Mouse (Mus musculus) brain, embryonic 14.5 days (tissue): Measurements from ENCODE around the gene Lypd6. TPM values are rescaled to one million over a fixed set of nuclear protein-coding genes. Genes with fewer than 3 reads are reported as not detected.
A peak's percentile ranks its signal among the peaks of the same experiment; 100 is the strongest.

Experiments used
- DNase-seq: peaks from one replicate; pipeline ENCODE4 v3.0.0-alpha.2; 2011; ENCODE audit warnings: low read depth
- CTCF ChIP-seq: fragments of 200-500 bp; IDR thresholded peaks from 2 replicates; pipeline ENCODE4 v1.5.1; 2012; ENCODE audit warnings: inconsistent platforms, mild to moderate bottlenecking, moderate library complexity, borderline replicate concordance; ENCODE audit not compliant: insufficient read depth, insufficient read length; ENCODE audit errors: extremely low read depth
- POLR2A ChIP-seq: fragments of 200-500 bp; IDR thresholded peaks from 2 replicates; pipeline ENCODE4 v1.6.1; 2012; ENCODE audit warnings: mild to moderate bottlenecking, inconsistent platforms, borderline replicate concordance; ENCODE audit not compliant: poor library complexity, insufficient read depth, insufficient read length, severe bottlenecking; ENCODE audit errors: extremely low read depth
- polyA plus RNA-seq: library from polyadenylated mRNA; depleted of rRNA; stranded (reverse); fragments of >200 nt; gene quantifications from 2 replicates; pipeline ENCODE4 v1.2.3, GENCODE M21; 2012

The Lypd6 gene
- polyA plus RNA-seq, 1 experiment, result 7.6 TPM

DNA sequence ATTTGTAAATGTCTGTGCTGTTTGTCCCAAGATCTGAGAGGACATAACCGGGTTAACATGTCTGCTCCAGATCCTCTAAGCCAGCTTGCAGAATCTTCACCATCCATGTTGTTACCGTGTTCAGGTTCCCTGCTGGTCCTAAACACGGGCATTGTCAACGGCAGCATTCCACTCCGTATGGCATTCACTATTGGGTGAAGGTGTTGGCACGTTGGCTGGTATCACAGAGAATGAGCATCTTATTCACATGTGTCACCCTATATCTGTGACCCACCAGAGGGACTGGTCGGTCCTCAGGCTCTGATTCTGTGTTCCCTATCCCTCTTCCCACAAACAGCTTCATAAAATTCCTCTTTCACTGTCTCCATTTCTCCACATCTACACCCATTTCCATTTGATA lies 52.9 kb downstream of the Lypd6 start:
- TF ChIP-seq CTCF, result no peak
- no peak for TF ChIP-seq POLR2A
- no peak for DNase-seq

DNA sequence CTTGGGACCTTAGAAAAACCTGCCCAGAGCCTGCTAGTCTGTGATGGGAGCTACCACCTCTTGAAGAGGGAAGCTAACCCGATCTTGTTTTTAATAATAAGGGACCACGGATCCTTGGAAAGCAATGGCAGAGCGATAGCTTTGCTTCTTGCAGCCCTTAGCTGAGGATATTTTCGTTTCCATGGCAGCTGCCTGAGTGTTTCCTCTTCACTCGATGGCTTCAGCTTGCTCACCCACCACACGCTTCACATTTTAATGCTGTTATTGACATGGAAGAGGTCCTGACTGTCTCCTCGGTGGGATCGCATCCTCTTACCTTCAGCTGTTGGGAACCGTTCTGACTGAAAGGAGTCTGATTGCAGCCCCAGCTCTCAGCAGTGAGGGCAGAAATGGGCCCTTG lies 54.6 kb downstream of the Lypd6 start:
- TF ChIP-seq CTCF (no peak), POLR2A (no peak)
- peak; percentile 59 for DNase-seq

DNA sequence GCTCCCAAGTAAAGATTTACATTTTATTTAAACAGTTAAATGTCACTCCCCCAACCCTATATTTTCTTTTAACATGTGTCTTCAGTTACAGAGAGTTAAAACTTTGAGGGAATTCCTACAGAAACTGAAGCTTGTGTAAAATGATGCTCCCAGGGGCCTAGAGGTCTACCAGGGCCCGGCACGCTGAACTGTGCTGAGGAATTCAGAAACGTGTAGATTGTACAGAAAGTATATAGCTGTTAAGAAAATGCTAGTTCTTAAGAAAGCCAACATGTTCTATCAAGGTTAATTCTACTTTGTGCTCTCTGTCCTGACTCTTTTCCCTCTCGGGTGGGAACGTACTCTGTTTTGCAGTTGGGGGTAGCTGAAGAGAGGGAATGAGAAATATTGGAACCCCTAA lies 57.1 kb downstream of the Lypd6 start:
- no peak for TF ChIP-seq POLR2A
- TF ChIP-seq CTCF, result no peak
- DNase-seq, result no peak

DNA sequence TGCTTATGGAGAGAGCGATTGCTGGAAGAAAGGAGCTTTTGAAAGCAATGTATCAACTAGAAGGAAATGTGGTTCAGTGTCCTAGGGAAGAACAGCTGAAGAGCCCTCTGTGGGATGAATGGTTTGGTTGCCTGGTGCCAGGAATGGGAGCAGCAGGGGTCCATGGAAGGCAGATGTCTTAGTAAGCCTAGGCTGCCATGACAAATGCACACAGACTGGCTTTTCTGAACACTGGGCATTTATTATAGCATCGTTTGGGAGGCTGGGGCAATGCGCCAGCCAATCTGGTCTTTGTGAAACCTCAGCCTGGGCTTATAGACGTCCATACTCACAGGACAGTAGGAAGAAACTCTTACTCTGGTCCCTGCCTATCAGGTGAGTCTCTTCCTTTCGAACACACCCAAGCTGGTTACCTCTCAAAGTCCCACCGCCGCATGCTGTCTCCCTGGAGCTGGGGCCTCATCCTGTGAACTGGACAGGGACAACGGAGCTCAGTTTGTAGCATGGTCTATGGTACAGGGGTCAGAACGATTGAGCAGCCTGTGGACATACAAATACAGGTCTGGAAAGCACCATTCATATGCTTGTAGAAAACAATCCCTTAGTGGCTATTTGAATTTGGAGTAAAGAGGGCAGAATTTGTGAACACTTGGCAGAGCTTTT lies 61.4 kb downstream of the Lypd6 start:
- DNase-seq, result peak; percentile 84

DNA sequence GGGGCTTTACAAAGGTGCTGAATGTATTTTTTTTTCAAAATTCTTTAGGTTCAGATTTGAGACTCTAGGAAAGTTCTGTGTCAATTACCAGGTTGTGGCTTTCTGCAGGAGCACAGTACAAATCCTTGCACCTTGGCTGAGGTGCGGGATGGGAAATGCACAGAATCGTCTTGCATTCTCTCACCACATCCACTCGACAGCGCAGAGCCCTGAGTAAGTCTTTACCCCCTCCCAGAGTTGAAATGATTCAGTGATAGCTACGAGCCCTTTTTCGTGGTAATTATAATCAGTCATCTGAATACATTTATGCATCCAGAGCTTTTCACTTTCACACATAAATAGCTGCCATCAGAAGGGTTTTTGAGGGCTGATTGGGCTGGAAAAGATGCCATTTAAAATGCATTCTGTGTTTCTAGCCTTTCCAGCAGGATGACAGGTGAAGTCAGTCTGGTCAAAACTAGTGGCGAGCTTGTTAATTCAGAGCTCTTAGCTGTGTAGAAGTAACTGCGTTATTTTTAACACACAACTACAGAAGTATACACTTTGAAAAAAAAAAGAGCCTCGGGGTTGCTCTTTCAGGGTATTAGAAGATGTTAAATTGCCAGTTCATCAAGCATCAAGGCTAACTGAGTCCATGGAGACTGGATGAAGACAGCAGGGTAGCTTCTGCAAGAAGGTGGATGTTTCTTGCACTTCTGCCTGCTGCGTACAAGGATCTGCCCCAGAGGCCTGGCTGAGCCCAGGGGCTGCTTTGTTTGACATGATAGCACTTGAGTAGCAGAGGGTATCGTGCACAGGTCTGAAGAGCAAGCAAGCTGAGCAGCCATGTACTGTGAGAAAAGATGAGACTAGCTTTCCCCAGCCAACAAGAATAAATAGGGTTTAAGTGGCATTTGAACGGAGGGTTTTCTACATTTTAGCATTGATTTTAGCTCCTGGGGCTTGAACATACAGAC lies 62.4 kb downstream of the Lypd6 start:
- DNase-seq, result peak; percentile 85
- no peak for TF ChIP-seq POLR2A
- TF ChIP-seq CTCF, result no peak

More for the DNA sequence above, 61.4 kb downstream of the Lypd6 start:
- TF ChIP-seq POLR2A (no peak), CTCF (no peak)

DNA sequence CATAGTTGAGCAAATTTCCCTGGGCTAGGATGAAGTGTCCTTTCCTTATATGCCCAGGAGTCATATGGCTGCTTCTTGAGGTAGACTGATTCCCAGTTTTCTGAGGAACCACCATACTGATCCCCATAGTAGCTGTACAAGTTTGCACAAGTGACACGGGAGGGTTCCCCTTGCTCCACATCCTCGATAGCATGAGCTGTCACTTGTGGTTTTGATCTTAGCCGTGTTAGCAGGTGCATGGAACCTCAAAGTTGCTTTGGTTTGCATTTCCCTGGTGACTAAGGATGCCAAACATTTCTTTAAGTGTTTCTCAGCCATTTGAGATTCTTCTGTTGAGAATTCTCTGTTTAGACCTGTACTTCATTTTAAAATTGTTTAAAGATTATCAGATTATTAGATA lies 64.4 kb downstream of the Lypd6 start:
- no peak for DNase-seq
- TF ChIP-seq CTCF, result no peak
- no peak for TF ChIP-seq POLR2A

DNA sequence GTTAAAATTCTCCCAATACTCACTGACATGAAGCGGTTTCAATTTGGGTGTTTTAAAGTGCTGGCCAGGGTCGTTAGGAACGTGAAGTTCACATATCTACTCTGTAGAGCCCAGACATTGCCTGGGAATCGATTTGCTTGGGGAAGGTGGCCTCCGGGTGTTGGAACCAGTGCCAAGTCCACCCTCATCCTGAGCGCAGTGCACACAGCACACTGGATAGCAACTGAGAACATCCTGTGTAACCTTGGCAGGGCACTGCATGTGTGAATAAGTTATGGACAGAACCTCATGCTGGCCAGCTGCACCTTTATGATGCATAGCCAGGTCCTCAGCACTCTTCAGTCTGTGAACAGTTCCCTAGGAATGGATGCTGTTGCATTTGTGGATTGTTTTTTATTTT lies 77.4 kb downstream of the Lypd6 start:
- no peak for TF ChIP-seq CTCF
- no peak for TF ChIP-seq POLR2A
- no peak for DNase-seq

DNA sequence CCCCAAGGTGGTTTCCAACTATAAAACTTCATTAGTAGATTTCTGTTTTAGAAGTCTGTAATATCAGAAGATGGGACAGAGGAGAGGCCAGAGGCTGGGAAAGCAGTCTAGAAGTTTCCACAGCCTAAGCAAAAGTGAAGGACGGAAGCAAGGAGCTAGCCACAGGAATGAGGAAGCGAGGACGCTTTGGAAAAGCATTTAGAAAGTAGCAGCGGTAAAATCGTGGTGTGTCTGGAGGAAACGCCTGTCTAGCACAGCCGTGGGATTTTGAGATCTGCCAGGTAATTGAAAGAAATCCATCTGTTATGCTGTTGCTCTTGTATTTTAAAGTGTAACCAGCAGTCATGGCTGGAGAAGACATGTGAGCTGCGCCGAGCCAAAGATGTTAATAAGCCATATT lies 81.1 kb downstream of the Lypd6 start:
- no peak for TF ChIP-seq POLR2A
- no peak for DNase-seq

DNA sequence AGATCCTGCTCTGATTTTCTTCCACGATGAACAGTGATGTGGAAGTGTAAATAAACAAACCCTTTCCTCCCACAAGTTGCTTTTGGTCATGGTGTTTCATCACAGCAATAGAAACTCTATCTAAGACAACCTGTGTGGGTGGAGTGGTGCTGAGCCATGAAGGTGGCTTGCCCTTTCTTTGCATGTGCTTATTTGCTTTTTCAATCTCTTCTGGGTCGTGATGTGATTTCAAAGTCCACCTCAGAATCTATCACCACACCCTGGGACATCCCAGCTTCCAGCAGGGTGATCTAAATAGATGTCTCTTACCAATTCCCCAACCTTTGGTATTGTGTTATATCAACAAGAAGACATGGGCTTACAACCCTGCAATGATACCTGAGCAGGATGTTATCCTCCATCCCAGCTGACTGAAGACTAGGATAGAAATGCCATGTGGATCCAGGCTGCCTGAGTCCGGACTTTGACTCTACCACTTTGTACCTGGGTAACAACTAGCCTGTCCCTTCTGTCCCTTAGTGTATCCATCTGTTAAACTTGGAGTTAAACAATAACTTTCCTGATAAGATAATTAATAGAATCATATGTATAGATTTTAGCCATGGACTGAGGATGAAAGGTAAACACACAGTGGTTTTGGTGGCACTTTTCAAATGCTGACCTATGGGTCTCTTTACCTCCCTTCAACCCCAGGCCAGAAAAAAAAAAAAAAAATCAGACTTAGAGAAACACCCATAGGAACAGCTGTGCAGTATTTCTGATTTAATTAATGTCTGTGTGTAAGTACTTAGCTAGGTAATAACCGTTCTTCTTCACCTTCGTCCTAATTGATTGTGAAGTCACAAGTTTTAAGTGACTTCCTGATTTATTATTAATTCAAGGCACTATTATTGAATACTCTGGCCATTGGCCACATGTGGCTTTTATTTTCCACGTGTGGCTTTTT lies 83.3 kb downstream of the Lypd6 start:
- no peak for DNase-seq
- TF ChIP-seq CTCF, result no peak
- TF ChIP-seq POLR2A, result no peak

DNA sequence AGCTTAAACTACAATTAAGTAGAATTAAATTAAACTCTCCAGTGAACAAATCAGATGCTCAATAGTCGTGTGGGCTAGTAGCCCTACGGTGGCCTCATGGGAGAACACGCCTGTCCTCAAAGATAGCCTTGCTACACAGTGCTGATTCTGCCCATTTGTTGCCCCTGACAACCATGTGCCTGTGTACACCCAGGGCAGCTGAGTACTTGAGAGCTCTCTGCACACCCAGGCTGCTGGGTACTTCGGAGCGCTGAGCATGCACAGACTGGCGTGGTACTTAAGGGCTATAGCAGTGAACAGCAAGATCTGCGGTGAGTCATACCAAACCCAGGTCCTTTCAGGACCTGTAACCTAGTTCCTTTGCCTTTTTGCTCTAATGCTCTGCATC lies 84.0 kb downstream of the Lypd6 start:
- no peak for TF ChIP-seq CTCF
- no peak for TF ChIP-seq POLR2A

DNA sequence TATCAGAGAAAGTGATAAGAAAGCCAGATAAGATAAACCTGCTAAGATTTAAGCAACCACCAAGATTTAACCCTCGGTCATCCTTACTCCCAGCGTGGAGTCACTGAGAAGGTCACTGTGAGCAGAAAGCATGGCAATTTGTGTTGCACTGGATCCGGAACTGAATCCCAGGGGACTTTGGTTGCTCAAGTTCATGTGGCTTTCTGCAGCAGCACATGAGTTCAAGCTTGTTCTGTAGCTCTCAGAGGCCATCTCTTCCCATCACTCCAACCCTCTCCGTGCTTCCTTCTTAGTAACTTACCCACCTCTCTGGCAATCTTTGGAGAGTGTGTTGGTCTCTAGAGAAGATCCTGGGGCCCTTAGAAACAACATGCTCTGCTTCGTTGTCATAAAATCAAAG lies 84.6 kb downstream of the Lypd6 start:
- no peak for DNase-seq
- no peak for TF ChIP-seq POLR2A
- no peak for TF ChIP-seq CTCF

More for the DNA sequence above, 84.0 kb downstream of the Lypd6 start:
- no peak for DNase-seq
